13 mouse cellular contexts compared by ENCODE assay signal in the genomic region with DNA sequence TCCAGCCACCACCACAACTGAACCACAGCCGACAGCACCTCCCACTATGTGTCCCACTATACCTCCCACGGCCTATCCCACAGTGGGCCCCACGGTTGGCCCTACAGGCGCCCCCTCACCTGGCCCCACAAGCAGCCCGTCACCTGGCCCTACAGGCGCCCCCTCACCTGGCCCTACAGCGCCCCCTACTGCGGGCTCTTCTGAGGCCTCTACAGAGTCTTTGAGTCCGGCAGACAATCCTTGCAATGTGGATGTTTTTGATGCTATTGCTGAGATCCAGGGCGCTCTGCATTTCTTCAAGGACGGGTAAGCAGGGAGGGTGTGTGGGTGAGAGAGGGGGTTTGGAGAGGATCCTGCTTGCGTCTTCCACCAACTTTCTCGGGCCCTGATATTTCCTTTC. TPM values are rescaled to one million over a fixed set of nuclear protein-coding genes. Genes with fewer than 3 reads are reported as not detected.
A peak's percentile ranks its signal among the peaks of the same experiment; 100 is the strongest.
DNase-seq lines count a peak whose midpoint lies in the region; TF ChIP-seq lines count a peak whose summit lies in the region.
"Had no signal": no experiment of that assay in that cellular context is flagged by ENCODE, and none has a peak within 500 bp of the region (broad histone marks: within the 10 kb centered on the region; RNA-seq: fewer than 3 reads in every experiment).

No protein-coding gene starts in this region.

- DNase-seq in cerebellum, adult 9-11 months, result peak; percentile 39
- DNase-seq in cerebellum, adult 8-10 months, result no peak
- no peak for DNase-seq in left cerebral cortex, adult 2 months (ENCODE audit: extremely low spot score in 1 of 2, low spot score in 2 of 2)
- DNase-seq in left cerebral cortex, postnatal 36 days (ENCODE audit: low spot score in 2 of 2), result no peak
- DNase-seq in 416B (ENCODE audit: low read depth) (peak; percentile 43), ZHBTc4 (ENCODE audit: low read depth, low spot score) (peak; percentile 55)
- DNase-seq in urinary bladder, postnatal 25 days (ENCODE audit: low spot score), result no peak
- no peak for DNase-seq in right cerebral cortex, postnatal 10 days (ENCODE audit: low spot score in 2 of 2)
- DNase-seq: heart, postnatal 14 days; right cerebral cortex, postnatal 4 days had no signal

- peak; percentile 3; the same call in 1 of the 2 replicates for TF ChIP-seq CTCF in left cerebral cortex, adult 2 months (IDR thresholded peaks at IDR 0.05)

- H3K4me3 ChIP-seq in left cerebral cortex, adult 2 months, result no peak overlapping the region
- H3K4me3 ChIP-seq: heart, adult 2 months; myocyte had no signal

- H3K27ac ChIP-seq in left cerebral cortex, adult 2 months, result no peak overlapping the region
- H3K27ac ChIP-seq: embryonic facial prominence, embryonic 10.5 days; heart, adult 2 months had no signal

- intact Hi-C loops in left cerebral cortex, adult 2 months (cut with DNase I), result no loop called here
- intact Hi-C loops in left cerebral cortex, postnatal 36 days (cut with DNase I), result no loop called here

RNA-seq across cellular contexts. Expression of gene Slc12a5, which starts 8.2 kb away (rescaled TPM):
- total RNA-seq in left cerebral cortex, adult 2 months (2021), result 100 to 1,000 TPM; 575 to 581 TPM
- total RNA-seq in left cerebral cortex, postnatal 36 days (2021), result 100 to 1,000 TPM; 521 to 559 TPM

RNA-seq across cellular contexts. Expression of gene Mmp9, which starts 11.9 kb away (rescaled TPM):
- 1 to 10 TPM; 1.4 TPM for total RNA-seq in left cerebral cortex, adult 2 months (2021)
- total RNA-seq in left cerebral cortex, postnatal 36 days (2021), result 1 to 10 TPM; 1.7 to 2.1 TPM

RNA-seq across cellular contexts. Expression of gene Zfp335, which starts 40.9 kb away (rescaled TPM):
- total RNA-seq in left cerebral cortex, adult 2 months (2021), result 10 to 100 TPM; 27.2 to 28.0 TPM
- 10 to 100 TPM; 22.6 to 28.5 TPM for total RNA-seq in left cerebral cortex, postnatal 36 days (2021)

Comparison
In these comparisons a context has a peak if more than half of its experiments do, and no peak if none do; other contexts are left out.
1. DNase-seq: peak in cerebellum, adult 9-11 months (single experiment), 416B (single experiment) and ZHBTc4 (single experiment); none in cerebellum, adult 8-10 months (single experiment), left cerebral cortex, adult 2 months (0 of 2), left cerebral cortex, postnatal 36 days (0 of 2), urinary bladder, postnatal 25 days (single experiment) and right cerebral cortex, postnatal 10 days (0 of 2).